Mouse (Mus musculus) small intestine, adult 2 months (tissue): ENCODE measurements around the gene Bckdha.

Source experiments
- CTCF ChIP-seq: fragments of 200-500 bp; IDR thresholded peaks from 2 replicates; pipeline ENCODE4 v1.5.1; 2012; ENCODE audit warnings: low read depth, mild to moderate bottlenecking, control low read depth, inconsistent platforms, low read length, moderate library complexity, mixed read lengths; ENCODE audit not compliant: insufficient replicate concordance, insufficient read length; ENCODE audit errors: extremely low read depth
- POLR2A ChIP-seq: fragments of 200-500 bp; IDR thresholded peaks from 2 replicates; pipeline ENCODE4 v1.6.1; 2012; ENCODE audit warnings: low read depth, mild to moderate bottlenecking, control low read depth, inconsistent platforms, low read length, moderate library complexity

DNA sequence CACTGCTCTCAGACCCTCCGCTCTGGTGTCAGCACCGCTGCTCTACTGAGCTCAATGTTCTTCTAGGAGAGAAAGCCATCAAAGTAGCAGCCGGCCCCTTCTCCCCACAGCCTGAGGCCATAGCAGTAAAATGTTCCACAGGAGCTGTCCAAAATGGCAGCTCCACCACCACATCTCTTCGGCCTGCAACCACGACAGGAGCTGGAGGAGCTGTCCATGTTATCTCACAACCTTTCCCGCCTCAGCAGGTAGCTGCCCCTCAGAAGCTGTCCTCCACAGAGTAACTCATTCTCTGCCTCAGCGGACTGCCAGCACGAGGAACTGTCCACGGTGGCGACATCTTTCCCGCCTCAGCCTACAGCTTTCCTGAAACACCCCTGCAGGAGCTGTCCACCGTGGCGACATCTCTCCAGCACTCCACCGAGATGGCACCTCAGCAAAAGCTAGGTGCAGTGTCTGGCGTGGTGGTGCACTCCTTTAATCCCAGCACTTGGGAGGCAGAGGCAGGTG lies 76.4 kb downstream of the Bckdha start:
- TF ChIP-seq CTCF (no peak), POLR2A (no peak)
